Mouse (Mus musculus) ES-Bruce4 (cell line): ENCODE data around the gene Limk2. TPM values are rescaled to one million over a fixed set of nuclear protein-coding genes. Genes with fewer than 3 reads are reported as not detected.

ENCODE experiments used
- H3K27ac ChIP-seq: 2 replicates; pipeline ENCODE4 v1.5.1; 2012; ENCODE audit warnings: low read length, inconsistent platforms; ENCODE audit not compliant: insufficient read depth
- H3K27me3 ChIP-seq: 2 replicates; pipeline ENCODE4 v1.6.1; 2012; ENCODE audit warnings: mild to moderate bottlenecking, low read length, inconsistent platforms; ENCODE audit not compliant: control insufficient read depth, poor library complexity, insufficient read depth, severe bottlenecking
- H3K36me3 ChIP-seq: 2 replicates; pipeline ENCODE4 v1.6.1; 2012; ENCODE audit warnings: inconsistent platforms, mild to moderate bottlenecking, low read length, moderate library complexity; ENCODE audit not compliant: control insufficient read depth, poor library complexity, insufficient read depth, severe bottlenecking
- H3K4me1 ChIP-seq: one replicate; pipeline ENCODE4 v1.8.1; 2011; ENCODE audit warnings: low read length; ENCODE audit not compliant: control insufficient read depth, insufficient read depth
- H3K4me3 ChIP-seq: 2 replicates; pipeline ENCODE4 v1.5.1; 2011; ENCODE audit warnings: low read depth, mild to moderate bottlenecking, low read length
- H3K9ac ChIP-seq: 2 replicates; pipeline ENCODE4 v1.6.1; 2012; ENCODE audit warnings: low read depth, mild to moderate bottlenecking, inconsistent platforms; ENCODE audit not compliant: poor library complexity, severe bottlenecking
- H3K9me3 ChIP-seq: replicated peaks from 2 replicates; pipeline ENCODE4 v1.6.1; 2012; ENCODE audit warnings: mild to moderate bottlenecking, low read length, inconsistent platforms; ENCODE audit not compliant: control insufficient read depth, poor library complexity, insufficient read depth, severe bottlenecking
- CTCF ChIP-seq: IDR thresholded peaks from one replicate; pipeline ENCODE4 v1.8.1; 2011; ENCODE audit warnings: low read depth, low read length
- EP300 ChIP-seq: IDR thresholded peaks from 2 replicates; pipeline ENCODE4 v1.6.1; 2011; ENCODE audit warnings: low read depth, low read length; ENCODE audit not compliant: insufficient read depth
- POLR2A ChIP-seq: IDR thresholded peaks from one replicate; pipeline ENCODE4 v1.8.1; 2011; ENCODE audit warnings: low read length; ENCODE audit not compliant: insufficient read depth
- polyA plus RNA-seq: library from polyadenylated mRNA; stranded (reverse); fragments of >200 nt; gene quantifications from 2 replicates; pipeline ENCODE4 v1.2.4, GENCODE M21; 2011; ENCODE audit warnings: low read depth; ENCODE audit not compliant: missing spikeins, insufficient read depth, insufficient read length

Gene Limk2
- polyA plus RNA-seq, 1 experiment: 186 TPM

DNA sequence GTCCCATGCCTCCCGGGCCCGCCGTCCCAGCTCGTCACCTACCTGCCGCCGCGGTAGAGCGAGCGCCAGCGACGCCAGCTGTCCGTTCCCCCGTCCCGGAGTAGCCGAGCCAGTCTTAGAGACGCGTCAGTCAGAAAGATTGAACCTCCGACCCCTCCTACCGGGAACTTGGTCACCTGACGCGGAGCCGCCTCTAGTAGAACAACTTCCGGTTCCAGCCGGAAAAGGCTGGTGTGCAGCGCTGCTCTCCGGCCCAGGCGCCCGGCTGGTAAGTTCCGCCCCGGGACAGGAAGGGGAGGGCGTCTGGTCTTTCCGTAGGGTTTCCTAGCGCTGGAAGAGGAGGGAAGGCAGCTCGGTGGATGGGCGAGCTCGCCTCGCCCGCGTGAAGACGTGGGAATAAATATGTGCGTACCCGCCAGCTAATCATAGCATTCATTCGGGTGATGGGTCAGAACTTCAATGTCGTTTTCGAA lies 43.2 kb upstream of the Limk2 start, which contains the start of gene Rnf185:
Rnf185 (minus strand) TSS at position 197 of the 473 bp plus-strand sequence.
- no peaks in the 10 kb centered on the region for H3K27me3 ChIP-seq
- peak within 1 kb of the TSS; percentile 93 for H3K4me3 ChIP-seq
- no peaks in the 10 kb centered on the region for H3K9me3 ChIP-seq
- TF ChIP-seq POLR2A: peak; percentile 39
- TF ChIP-seq EP300: 0 out of 2 replicates have a peak, but pooled peaks have one; percentile 6
- TF ChIP-seq CTCF: no peak
- peak within 1 kb of the TSS; percentile 73 for H3K27ac ChIP-seq
- peak within 1 kb of the TSS; percentile 65 for H3K9ac ChIP-seq
- no peaks in the 10 kb centered on the region for H3K36me3 ChIP-seq
- H3K4me1 ChIP-seq: peaks cover 2% of the 10 kb centered on the region

DNA sequence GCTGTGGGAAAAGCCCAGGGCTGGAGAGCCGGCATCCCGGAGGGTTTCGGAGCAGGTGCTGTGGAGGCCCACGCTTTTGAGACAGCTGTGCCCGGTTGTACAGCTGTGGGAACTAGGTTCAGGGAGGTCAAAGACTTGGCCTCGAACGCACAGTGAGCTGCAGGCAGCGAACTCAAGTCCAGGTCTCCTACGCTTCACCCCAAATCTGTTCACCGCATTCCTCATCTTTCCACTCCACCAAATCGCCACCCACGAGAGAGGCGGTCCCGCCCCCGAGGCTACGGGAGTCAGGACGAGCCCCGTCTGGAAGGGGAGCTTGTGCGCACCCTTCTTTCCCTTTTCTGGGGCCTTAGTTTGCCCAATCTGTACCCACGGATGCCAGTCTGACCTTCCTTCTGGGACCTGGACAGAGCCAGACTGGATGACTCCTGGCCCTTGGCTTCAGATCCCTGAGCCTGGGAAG lies 42.7 kb upstream of the Limk2 start:
- Histone ChIP-seq H3K9me3 (no peaks in the 10 kb centered on the region), H3K4me1 (peaks cover 2% of the 10 kb centered on the region)

DNA sequence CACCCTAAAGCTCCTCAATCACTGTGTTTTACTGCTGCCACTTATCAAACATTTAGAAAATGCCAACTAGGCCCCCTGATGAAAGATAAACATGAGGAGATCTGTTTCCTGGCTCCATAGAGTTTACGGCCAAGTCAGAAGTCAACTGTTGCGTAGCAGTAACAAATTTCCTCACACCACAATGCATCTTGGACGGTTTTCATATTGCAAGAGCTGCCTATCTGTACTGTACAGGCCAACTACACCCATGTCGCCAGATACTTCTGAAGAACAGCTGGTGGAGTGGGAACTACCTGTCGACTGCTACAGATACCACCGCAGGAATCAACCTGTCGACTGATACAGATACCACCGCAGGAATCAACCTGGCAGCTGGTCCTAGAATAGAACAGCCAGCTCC lies 35.9 kb upstream of the Limk2 start:
- no peak overlapping the region for H3K27ac ChIP-seq
- TF ChIP-seq EP300: no peak
- TF ChIP-seq POLR2A: no peak
- TF ChIP-seq CTCF: no peak

More for the DNA sequence above, 42.7 kb upstream of the Limk2 start:
- Histone ChIP-seq H3K36me3 (no peaks in the 10 kb centered on the region), H3K4me3 (peak overlapping the region; percentile 75), H3K27ac (peak overlapping the region; percentile 23), H3K9ac (peak overlapping the region; percentile 65), H3K27me3 (no peaks in the 10 kb centered on the region)
- TF ChIP-seq EP300: no peak

DNA sequence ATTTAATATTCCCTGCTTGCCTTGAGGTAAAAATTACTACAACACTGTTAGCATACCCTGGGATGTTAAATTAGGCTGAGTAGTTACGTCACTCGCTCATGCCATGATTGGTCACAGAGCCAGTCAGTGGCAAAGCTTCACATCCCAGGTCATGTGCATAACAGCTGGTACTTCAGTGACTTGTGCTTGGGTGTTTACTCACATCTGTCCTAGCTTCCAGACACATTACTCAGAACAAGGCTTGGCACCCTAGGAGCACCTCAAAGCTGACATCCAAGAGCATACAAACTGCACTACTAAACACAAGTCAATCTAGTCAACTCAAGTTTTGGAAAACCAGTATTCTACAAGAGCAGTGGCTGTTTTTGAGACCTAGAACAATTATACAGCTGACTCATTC lies 34.1 kb upstream of the Limk2 start:
- Histone ChIP-seq H3K36me3 (no peaks in the 10 kb centered on the region), H3K27me3 (no peaks in the 10 kb centered on the region), H3K9me3 (no peaks in the 10 kb centered on the region), H3K4me3 (no peak overlapping the region), H3K9ac (no peak overlapping the region), H3K27ac (no peak overlapping the region), H3K4me1 (no peaks in the 10 kb centered on the region)
- TF ChIP-seq POLR2A: no peak
- TF ChIP-seq EP300: no peak
- no peak for TF ChIP-seq CTCF

More for the DNA sequence above, 35.9 kb upstream of the Limk2 start:
- H3K4me3 ChIP-seq: no peak overlapping the region
- no peaks in the 10 kb centered on the region for H3K9me3 ChIP-seq
- no peaks in the 10 kb centered on the region for H3K36me3 ChIP-seq
- H3K9ac ChIP-seq: no peak overlapping the region
- no peaks in the 10 kb centered on the region for H3K4me1 ChIP-seq
- no peaks in the 10 kb centered on the region for H3K27me3 ChIP-seq

DNA sequence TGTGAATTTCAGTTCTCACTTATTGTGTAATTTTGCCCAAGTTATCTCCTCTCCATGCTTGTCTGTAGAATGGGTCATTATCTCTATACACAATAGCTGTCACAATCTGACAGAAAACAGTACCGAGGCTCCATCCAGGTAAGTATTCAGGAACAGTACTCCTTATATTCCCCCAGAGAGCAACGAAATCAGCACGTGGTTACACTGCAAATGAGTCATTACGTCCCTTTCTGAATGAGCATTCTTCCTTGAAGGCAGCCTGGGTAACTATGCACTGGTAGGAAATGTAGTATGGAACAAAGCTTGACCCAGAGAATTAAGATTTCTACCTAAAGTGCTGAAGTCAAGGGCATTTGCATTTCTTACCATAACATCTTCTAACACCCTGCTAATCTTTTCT lies 33.7 kb upstream of the Limk2 start:
- Histone ChIP-seq H3K36me3 (no peaks in the 10 kb centered on the region), H3K27ac (no peak overlapping the region), H3K4me1 (no peaks in the 10 kb centered on the region), H3K9me3 (no peaks in the 10 kb centered on the region), H3K27me3 (no peaks in the 10 kb centered on the region), H3K9ac (no peak overlapping the region), H3K4me3 (no peak overlapping the region)
- TF ChIP-seq EP300 (no peak), POLR2A (no peak), CTCF (no peak)

DNA sequence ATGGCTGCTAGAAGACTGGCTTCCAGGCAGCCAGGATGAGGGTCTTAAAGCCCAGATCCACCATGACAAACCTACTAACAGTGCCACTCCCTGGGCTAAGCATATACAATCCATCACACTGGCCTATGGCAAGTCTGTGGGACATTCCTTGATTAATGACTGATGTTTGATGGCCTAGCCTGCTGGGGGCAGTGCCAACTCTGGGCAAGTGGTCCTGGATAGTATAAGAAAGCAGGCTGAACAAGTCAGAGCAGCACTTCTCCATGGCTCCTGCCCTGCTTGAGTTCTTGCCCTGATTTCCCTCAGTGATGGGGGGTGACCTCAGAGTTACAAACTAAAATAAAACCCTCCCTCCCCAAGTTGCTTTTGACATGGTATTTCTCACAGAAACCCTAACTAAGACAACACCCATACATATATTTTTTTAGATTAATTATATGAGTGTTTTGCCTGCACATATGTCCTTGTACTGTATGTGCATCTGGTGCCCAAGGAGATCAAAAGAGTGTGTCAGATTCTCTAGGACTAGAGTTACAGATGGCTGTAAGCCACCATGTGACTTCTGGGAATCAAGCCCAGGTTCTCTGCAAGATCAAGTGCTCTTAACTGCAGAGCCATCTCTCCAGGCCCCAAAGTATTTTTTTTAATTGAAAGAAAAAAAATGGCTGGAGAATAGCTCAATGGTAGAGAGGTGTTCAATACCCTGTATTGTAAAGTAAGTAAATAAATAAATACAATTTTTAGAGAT lies 32.9 kb upstream of the Limk2 start:
- Histone ChIP-seq H3K27ac (no peak overlapping the region), H3K36me3 (no peaks in the 10 kb centered on the region), H3K4me3 (no peak overlapping the region), H3K9ac (no peak overlapping the region), H3K4me1 (no peaks in the 10 kb centered on the region), H3K9me3 (no peaks in the 10 kb centered on the region), H3K27me3 (no peaks in the 10 kb centered on the region)
- TF ChIP-seq EP300: no peak
